Mouse (Mus musculus) adrenal gland, postnatal 4 days (tissue): ENCODE data around the gene Hddc2. TPM values are rescaled to one million over a fixed set of nuclear protein-coding genes. Genes with fewer than 3 reads are reported as not detected.

Experiments
- DNase-seq, 2 experiments: peaks; one replicate each; pipeline ENCODE4 v3.0.0; 2021 to 2022; ENCODE audit warnings: low spot score in 2 of 2, mixed read lengths in 2 of 2
- long read RNA-seq, 2 experiments: library from polyadenylated mRNA; stranded (forward); transcript quantifications; one replicate each; pipeline ENCODE4 v2.0.0; 2021
- total RNA-seq, 2 experiments: library from RNA; stranded (reverse); gene quantifications; 2 replicates each; pipeline ENCODE4 v1.2.3; 2021

The Hddc2 gene
- 10 to 100 TPM; 51.7 to 53.1 TPM for total RNA-seq
- long read RNA-seq, experiment 1, transcript Hddc2-201 (6 exons, 858 nt) = major isoform, 27 of 39 reads
- long read RNA-seq, experiment 1, partial matches to known transcripts = 8 of 39 reads
- long read RNA-seq, experiment 1, other reads (novel, unspliced or antisense) = 3 of 39 reads
- long read RNA-seq, experiment 2, transcript Hddc2-201 (6 exons, 858 nt) = major isoform, 39 of 46 reads
- long read RNA-seq, experiment 2, partial matches to known transcripts = 0 of 46 reads
- long read RNA-seq, experiment 2, other reads (novel, unspliced or antisense) = 6 of 46 reads

- DNase-seq = peak; percentile 44 to 57
These were observed at the start of gene Hddc2 for GRCm38 (mm10) chr10:31312865-31313848. TSS of gene Hddc2 (plus strand) at chr10:31313383.

GRCm38 (mm10) chr10:31272738-31273137 lies 40.4 kb upstream of the Hddc2 start:
- no peak for DNase-seq

DNA sequence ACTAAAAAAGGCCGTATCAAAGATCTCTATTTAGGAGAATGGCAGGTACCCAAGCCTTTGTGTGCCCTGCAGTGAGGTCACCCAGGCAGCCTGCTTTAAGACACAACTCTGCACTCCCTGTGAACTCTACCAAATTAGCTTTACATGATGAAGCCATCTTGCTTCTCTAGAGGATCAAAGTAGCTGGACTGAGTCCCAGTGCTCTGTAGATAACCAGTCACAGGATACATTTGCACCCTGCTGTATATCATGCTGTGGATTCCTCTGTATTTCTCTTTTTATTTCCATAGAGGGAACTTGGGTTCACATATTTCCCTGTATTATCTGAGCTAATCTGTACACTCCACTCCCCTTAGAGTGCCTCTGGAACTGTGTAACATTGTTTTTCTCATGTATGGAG lies 40.0 kb upstream of the Hddc2 start:
- DNase-seq = no peak

DNA sequence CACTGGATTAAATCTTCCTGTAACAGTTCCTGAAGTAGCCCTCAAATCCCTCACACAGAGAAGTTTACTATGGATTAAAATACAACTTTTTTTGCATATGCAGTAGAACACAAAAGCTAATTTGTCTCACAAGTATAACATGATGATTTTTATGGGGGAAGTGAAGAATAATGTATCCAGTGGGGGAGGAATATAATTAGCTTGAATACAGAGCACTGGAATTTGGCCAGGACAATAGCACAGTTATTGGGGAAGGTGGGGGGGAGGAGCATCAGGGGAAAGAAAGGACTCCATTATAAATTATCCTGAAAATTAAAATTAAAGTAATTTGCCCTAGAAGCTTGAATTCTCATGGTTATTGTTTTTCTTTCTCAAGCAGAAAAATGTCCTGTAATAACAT lies 25.4 kb upstream of the Hddc2 start:
- no peak for DNase-seq

GRCm38 (mm10) chr10:31288697-31289390 lies 24.3 kb upstream of the Hddc2 start:
- no peak for DNase-seq

GRCm38 (mm10) chr10:31295705-31296104 lies 17.5 kb upstream of the Hddc2 start:
- no peak for DNase-seq

- DNase-seq = no peak
These were observed 16.7 kb upstream of the Hddc2 start for GRCm38 (mm10) chr10:31296458-31296857.

- DNase-seq = no peak
These were observed 16.1 kb upstream of the Hddc2 start for GRCm38 (mm10) chr10:31297106-31297505.

GRCm38 (mm10) chr10:31298263-31298662 lies 14.9 kb upstream of the Hddc2 start:
- DNase-seq = no peak

DNA sequence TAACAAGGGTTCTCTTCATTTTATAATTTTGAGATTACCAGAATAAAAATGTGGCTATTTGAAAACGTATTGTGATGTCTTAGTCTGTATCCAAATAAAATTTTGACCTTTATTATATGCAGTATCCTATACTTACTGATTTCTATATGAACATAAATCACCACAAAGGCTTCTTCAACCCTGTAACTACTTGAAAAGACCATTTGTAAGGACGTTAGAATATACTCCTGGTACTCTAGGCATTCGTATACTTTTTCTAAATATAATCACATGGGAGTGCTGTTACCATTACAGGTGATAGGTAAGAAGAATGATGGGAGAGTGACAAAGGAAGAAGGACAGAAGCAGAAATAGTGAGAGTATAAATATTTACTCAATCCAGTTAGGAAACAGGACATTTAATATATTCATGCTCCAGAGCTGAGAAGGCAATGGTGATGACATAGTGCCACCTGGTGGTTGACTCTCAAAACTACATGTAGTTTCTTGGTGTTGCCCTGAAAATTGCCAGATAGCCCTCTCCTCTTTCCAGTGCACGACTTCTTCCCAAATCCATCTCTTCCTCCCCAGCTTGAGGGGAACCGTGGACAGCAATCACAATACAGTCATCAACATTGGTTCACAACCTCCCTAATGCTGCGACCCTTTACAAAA lies 14.1 kb upstream of the Hddc2 start:
- DNase-seq = peak in 1 of 2 experiments; percentile 4

- DNase-seq = no peak
These were observed 12.9 kb upstream of the Hddc2 start for GRCm38 (mm10) chr10:31300292-31300691.

- no peak for DNase-seq
These were observed 9.7 kb upstream of the Hddc2 start for GRCm38 (mm10) chr10:31303446-31303845.

GRCm38 (mm10) chr10:31307024-31307598 lies 6.1 kb upstream of the Hddc2 start:
- DNase-seq = no peak

DNA sequence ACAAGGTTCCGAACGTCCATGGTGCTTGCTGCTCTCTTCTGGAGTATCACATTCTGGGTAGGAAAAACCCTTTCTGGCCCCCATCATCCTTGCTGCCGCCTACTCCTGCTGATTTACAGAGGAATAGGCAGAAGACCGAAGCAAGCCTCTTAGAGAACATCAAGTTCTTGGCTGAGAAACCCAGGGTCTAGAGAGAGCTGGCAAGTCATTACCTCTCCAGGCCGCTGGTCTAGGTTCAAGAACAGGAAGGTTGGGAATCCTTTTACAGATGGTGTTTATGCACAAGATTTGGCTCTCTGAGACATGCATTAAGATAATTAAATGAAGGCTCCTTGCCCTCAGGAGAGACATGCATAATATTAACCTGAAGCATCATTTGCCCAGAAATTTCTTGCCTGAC lies 5.3 kb downstream of the Hddc2 start:
- no peak for DNase-seq

DNA sequence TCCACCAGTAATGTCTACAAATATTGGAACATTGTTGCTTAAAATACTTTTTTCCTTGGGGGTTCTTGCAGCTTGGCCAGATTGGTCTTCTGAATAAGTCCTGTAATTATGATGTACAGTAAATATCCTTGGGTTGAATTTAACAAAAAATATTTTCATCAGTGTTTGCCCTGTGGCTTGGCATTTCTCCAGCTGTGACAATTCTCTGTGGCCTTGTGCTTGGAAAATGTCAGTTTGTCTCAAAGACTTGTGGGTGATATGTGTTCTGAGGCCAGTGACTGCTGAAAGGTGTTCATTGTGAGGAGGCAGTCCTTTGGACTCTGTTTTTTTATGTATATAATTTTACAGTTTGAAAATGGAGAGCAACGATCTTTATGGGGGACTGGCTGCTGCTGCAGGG lies 16.3 kb downstream of the Hddc2 start:
- DNase-seq = peak in 1 of 2 experiments; percentile 28

GRCm38 (mm10) chr10:31330286-31330962 lies 17.2 kb downstream of the Hddc2 start:
- DNase-seq = no peak

DNA sequence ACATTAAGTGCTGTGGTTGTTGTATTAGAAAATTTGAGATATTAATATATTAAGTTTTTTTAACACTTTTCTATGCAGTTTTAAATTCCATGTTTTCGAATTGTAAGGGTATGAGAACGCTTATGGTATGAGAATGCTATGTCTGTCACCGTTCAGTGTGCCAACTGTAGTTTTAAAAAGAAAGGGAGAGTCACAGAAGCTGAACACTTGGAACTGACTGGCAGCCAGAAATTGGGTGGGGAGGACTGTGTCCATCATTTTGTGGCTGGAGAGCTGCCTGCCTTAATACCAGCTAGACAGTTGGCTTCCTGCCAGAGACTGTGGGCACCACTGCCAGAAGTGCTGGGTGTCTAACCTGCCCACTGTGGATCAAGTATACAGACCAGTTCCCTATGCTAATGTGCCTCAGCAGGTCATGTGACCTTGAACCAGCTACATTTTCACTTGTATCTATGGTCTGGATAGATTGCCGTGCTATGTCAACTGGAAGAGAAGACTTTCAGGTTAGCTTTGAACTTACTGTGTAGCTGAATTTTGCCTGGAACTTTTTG lies 18.1 kb downstream of the Hddc2 start:
- DNase-seq = peak in 1 of 2 experiments; percentile 12

GRCm38 (mm10) chr10:31336432-31336831 lies 23.2 kb downstream of the Hddc2 start:
- DNase-seq = no peak

DNA sequence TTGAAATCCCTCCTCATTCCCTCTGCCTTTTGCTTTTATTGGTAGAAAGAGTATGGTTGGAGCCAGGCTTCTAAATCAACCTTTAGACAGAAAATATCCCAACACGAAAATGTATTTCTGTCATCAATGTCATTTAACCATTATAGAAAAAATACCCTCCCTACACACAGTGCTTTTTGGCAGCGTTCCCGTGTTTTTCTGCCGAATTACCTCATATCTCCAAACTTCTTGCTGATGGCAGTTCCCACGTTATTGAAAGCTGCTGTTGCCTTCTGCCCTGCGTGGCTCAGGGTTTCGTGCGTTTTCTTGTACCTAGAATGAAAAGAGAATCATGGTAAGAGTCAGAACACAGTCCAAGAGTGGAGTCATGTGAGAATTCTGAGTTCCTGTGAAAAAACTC lies 33.2 kb downstream of the Hddc2 start:
- DNase-seq = no peak

DNA sequence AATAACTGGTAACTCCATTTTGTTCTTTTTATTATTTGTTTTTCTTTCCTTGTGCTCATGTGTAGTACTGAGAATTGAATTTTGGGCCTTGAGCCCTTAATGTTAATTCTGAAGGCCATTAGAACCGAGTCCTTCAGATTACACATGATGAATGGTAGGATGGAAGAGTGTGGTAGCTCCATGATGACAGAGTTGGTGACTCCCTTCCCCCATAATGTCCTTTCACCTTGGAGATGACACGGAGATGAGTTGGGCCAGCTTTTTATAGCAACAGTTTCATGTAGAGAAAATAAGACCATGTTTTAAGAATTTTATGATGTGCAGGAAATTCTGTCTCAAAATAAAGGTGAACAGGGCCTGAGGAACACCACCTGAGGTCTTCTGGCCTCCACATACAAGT lies 37.9 kb downstream of the Hddc2 start:
- DNase-seq = no peak
